In genomic region chr17:32596494-32596893, GRCm38 (mm10) we compare ENCODE assay signal across 30 mouse cellular contexts. TPM values are rescaled to one million over a fixed set of nuclear protein-coding genes. Genes with fewer than 3 reads are reported as not detected.
DNase-seq lines count a peak whose midpoint lies in the region; ATAC-seq and TF ChIP-seq lines count a peak whose summit lies in the region.
"Had no signal": no experiment of that assay in that cellular context is flagged by ENCODE, and none has a peak within 500 bp of the region (broad histone marks: within the 10 kb centered on the region; RNA-seq: fewer than 3 reads in every experiment).

No protein-coding gene starts in this region.

- no peaks in the 10 kb centered on the region for H3K79me2 ChIP-seq in CH12.LX (replicated peaks; ENCODE audit: control insufficient read depth, extremely low read depth, insufficient read depth, poor library complexity, severe bottlenecking)

- TF ChIP-seq POLR2A in CH12.LX (IDR thresholded peaks at IDR 0.05; ENCODE audit: low read depth, low read length), result peak; percentile 49

- 88% methylated on average over 18 of the region's 18 CpGs for WGBS in hindbrain, embryonic 10.5 days

- peak; percentile 58 for TF ChIP-seq EP300 in CH12.LX (IDR thresholded peaks at IDR 0.05; ENCODE audit: low read length)

- no peaks in the 10 kb centered on the region for H3K27me3 ChIP-seq in CH12.LX (replicated peaks)
- no peaks in the 10 kb centered on the region for H3K27me3 ChIP-seq in hindbrain, embryonic 10.5 days (ENCODE audit: insufficient read depth, poor library complexity, severe bottlenecking)
- H3K27me3 ChIP-seq: embryonic facial prominence, embryonic 12.5 days; forebrain, embryonic 13.5 days; forebrain, embryonic 15.5 days had no signal

- H3K4me1 ChIP-seq in CH12.LX (ENCODE audit: control insufficient read depth in 1 of 2, insufficient read depth in 2 of 2), result peaks cover 0 to 5% of the 10 kb centered on the region in 2 experiments; a peak in 2 of 4 replicates
- H3K4me1 ChIP-seq in hindbrain, embryonic 10.5 days (replicated peaks), result no peaks in the 10 kb centered on the region
- H3K4me1 ChIP-seq: embryonic facial prominence, embryonic 10.5 days; embryonic facial prominence, embryonic 12.5 days; forebrain, embryonic 13.5 days; forebrain, embryonic 15.5 days had no signal

- peaks cover 34% of the 10 kb centered on the region for H3K9me3 ChIP-seq in CH12.LX (replicated peaks; ENCODE audit: low read length)
- peaks cover 34% of the 10 kb centered on the region for H3K9me3 ChIP-seq in hindbrain, embryonic 10.5 days
- H3K9me3 ChIP-seq: embryonic facial prominence, embryonic 12.5 days; forebrain, embryonic 13.5 days; forebrain, embryonic 15.5 days had no signal

- in situ Hi-C loops in CH12.LX (cut with MboI; ENCODE audit: low pct_ligation_motif_present, low pct_unique_long_range_greater_than_20kb, low sequenced_read_pairs), result no loop called here

- peak overlapping the region; percentile 24; the same call in 1 of the 2 replicates for H3K27ac ChIP-seq in CH12.LX (ENCODE audit: insufficient read depth, low read depth)
- no peak overlapping the region for H3K27ac ChIP-seq in hindbrain, embryonic 10.5 days
- H3K27ac ChIP-seq: embryonic facial prominence, embryonic 10.5 days; embryonic facial prominence, embryonic 12.5 days; forebrain, embryonic 13.5 days; forebrain, embryonic 15.5 days had no signal

- H3K36me3 ChIP-seq in CH12.LX (replicated peaks in 1 of 2; ENCODE audit: control insufficient read depth in 1 of 2, insufficient read depth in 1 of 2, low read length in 1 of 2), result no peaks in the 10 kb centered on the region
- H3K36me3 ChIP-seq in hindbrain, embryonic 10.5 days, result no peaks in the 10 kb centered on the region
- H3K36me3 ChIP-seq: embryonic facial prominence, embryonic 10.5 days; embryonic facial prominence, embryonic 12.5 days; forebrain, embryonic 15.5 days had no signal

- peak overlapping the region; percentile 42; the same call in 1 of the 2 replicates for H3K4me2 ChIP-seq in CH12.LX (ENCODE audit: insufficient read depth, low read depth, poor library complexity, severe bottlenecking)
- H3K4me2 ChIP-seq: embryonic facial prominence, embryonic 12.5 days; forebrain, embryonic 13.5 days; forebrain, embryonic 15.5 days had no signal

- no peak for ATAC-seq in monocyte, adult 5-6 weeks (replicated peaks; ENCODE audit: insufficient number of reproducible peaks, low FRiP score, low TSS enrichment, poor library complexity, severe bottlenecking)
- ATAC-seq: CD4-positive, CD25-positive, alpha-beta regulatory T cell, adult 4 months; forebrain, embryonic 13.5 days; forebrain, embryonic 15.5 days; forebrain, postnatal 0 days; Patski had no signal

- TF ChIP-seq CTCF in CH12.LX (conservative IDR thresholded peaks at IDR 0.05 in 1 of 2, IDR thresholded peaks at IDR 0.05 in 1 of 2; ENCODE audit: low read depth in 2 of 2, low read length in 2 of 2), result no peak

- H3K4me3 ChIP-seq in CH12.LX (replicated peaks in 1 of 3; ENCODE audit: low read depth in 2 of 3, low read length in 2 of 3, poor library complexity in 1 of 3), result peak overlapping the region; percentile 22 to 48 (median 42)
- no peak overlapping the region for H3K4me3 ChIP-seq in hindbrain, embryonic 10.5 days
- H3K4me3 ChIP-seq: embryonic facial prominence, embryonic 10.5 days; embryonic facial prominence, embryonic 12.5 days; forebrain, embryonic 13.5 days; forebrain, embryonic 15.5 days had no signal

- TF ChIP-seq RAD21 in CH12.LX (IDR thresholded peaks at IDR 0.05; ENCODE audit: low read depth, low read length), result no peak; the same call in 1 of the 2 replicates

- dilution Hi-C loops in CH12.LX (cut with MboI; ENCODE audit: extremely low pct_ligation_motif_present, extremely low pct_unique_long_range_greater_than_20kb, low sequenced_read_pairs), result no loop called here

- DNase-seq in thymus, postnatal 0 days (ENCODE audit: low spot score), result peak; percentile 0
- DNase-seq in thymus, postnatal 36 days, result no peak
- DNase-seq in CH12.LX (ENCODE audit: extremely low read depth) (peak; percentile 78), MEL-GATA-1-ER (ENCODE audit: extremely low read depth, low read depth) (peak; percentile 56)
- no peak for DNase-seq in hindbrain, embryonic 10.5 days (ENCODE audit: low spot score)
- no peak for DNase-seq in urinary bladder, adult 18-20 months (ENCODE audit: low spot score in 2 of 2)
- DNase-seq: adrenal gland, adult 2 months; adrenal gland, postnatal 10 days; adrenal gland, postnatal 25 days; B cell, adult 2 months; cerebellum, adult 11 months; cerebellum, adult 18-20 months; cerebellum, adult 8-10 months; cerebellum, adult 9-11 months; cerebellum, postnatal 14 days; cerebellum, postnatal 36 days; embryo, embryonic 11 days; forebrain, postnatal 0 days had no signal

- H3K9ac ChIP-seq in CH12.LX (ENCODE audit: insufficient read depth, low read depth), result peak overlapping the region; percentile 10
- H3K9ac ChIP-seq: embryonic facial prominence, embryonic 12.5 days; forebrain, embryonic 13.5 days; forebrain, embryonic 15.5 days; forebrain, postnatal 0 days had no signal

TF ChIP-seq in CH12.LX, 34 proteins besides CTCF, POLR2A, EP300 and RAD21:
- 0 out of 2 replicates have a peak, but pooled peaks have one; percentile 11 for TF ChIP-seq MAX (IDR thresholded peaks at IDR 0.05; ENCODE audit: low read length)
- peak; percentile 95 for TF ChIP-seq BHLHE40 (IDR thresholded peaks at IDR 0.05; ENCODE audit: low read depth, low read length)
- peak; percentile 61; the same call in 1 of the 2 replicates for TF ChIP-seq RCOR1 (conservative IDR thresholded peaks at IDR 0.05; ENCODE audit: low read depth, low read length)
- TF ChIP-seq MYC (IDR thresholded peaks at IDR 0.05; ENCODE audit: low read depth, low read length), result 0 out of 2 replicates have a peak, but pooled peaks have one; percentile 38
- TF ChIP-seq HCFC1 (IDR thresholded peaks at IDR 0.05; ENCODE audit: low read depth, low read length), result peak; percentile 49; the same call in 1 of the 2 replicates
- 0 out of 2 replicates have a peak, but pooled peaks have one; percentile 35 for TF ChIP-seq ELF1 (IDR thresholded peaks at IDR 0.05; ENCODE audit: low read depth, low read length)
- TF ChIP-seq MEF2A (IDR thresholded peaks at IDR 0.05; ENCODE audit: borderline replicate concordance, low read depth, low read length), result peak; percentile 64; the same call in 1 of the 2 replicates
- peak; percentile 57; the same call in 1 of the 2 replicates for TF ChIP-seq E2F4 (IDR thresholded peaks at IDR 0.05; ENCODE audit: insufficient replicate concordance, low read depth, low read length)
- peak; percentile 74; the same call in 1 of the 2 replicates for TF ChIP-seq IRF4 (IDR thresholded peaks at IDR 0.05; ENCODE audit: low read depth, low read length)
- TF ChIP-seq KAT2A (IDR thresholded peaks at IDR 0.05; ENCODE audit: insufficient replicate concordance, low read length), result no peak
- TF ChIP-seq ETS1 (conservative IDR thresholded peaks at IDR 0.05; ENCODE audit: low read depth, low read length), result peak; percentile 81
- TF ChIP-seq SIN3A (IDR thresholded peaks at IDR 0.05; ENCODE audit: low read length), result 0 out of 2 replicates have a peak, but pooled peaks have one; percentile 70
- TF ChIP-seq USF2 (conservative IDR thresholded peaks at IDR 0.05; ENCODE audit: low read depth, low read length), result no peak
- no peak for TF ChIP-seq UBTF (IDR thresholded peaks at IDR 0.05; ENCODE audit: low read depth, low read length)

RNA-seq across cellular contexts. Expression of gene Cyp4f37, which starts 24.6 kb away (rescaled TPM):
- polyA plus RNA-seq in thymus, postnatal 0 days (2015; fragmentation: Nextera tagmentation; extraction: Ambion mirVana), result not detected in 2 replicates
- total RNA-seq in CH12.LX (2012; rRNA removed), result 0.34 TPM in 1 of 2 replicates, not detected in the other
- total RNA-seq in CH12.LX (2014; rRNA removed), result 0.16 and 0.28 TPM in 2 replicates
- 0.45 and 0.60 TPM in 2 replicates for polyA plus RNA-seq in CH12.LX (2012; ENCODE audit: insufficient read length, low read depth)
- not detected in 2 replicates for polyA plus RNA-seq in hindbrain, embryonic 10.5 days (2016; fragmentation: Nextera tagmentation; extraction: Ambion mirVana)
- total RNA-seq in monocyte, adult 5-6 weeks (2017), result 0.11 to 0.57 TPM (median 0.19 TPM) in 3 replicates
- total RNA-seq: adrenal gland, adult 2 months; adrenal gland, postnatal 10 days; adrenal gland, postnatal 25 days; adrenal gland, postnatal 4 days; common myeloid progenitor, adult 5-6 weeks; forebrain, postnatal 0 days had no signal
- polyA plus RNA-seq: adrenal gland, adult 2 months; brain, embryonic 14.5 days; CD4-positive, CD25-positive, alpha-beta regulatory T cell, adult 4 months; embryonic facial prominence, embryonic 10.5 days; embryonic facial prominence, embryonic 12.5 days; embryonic facial prominence, embryonic 14.5 days; forebrain, embryonic 11.5 days; forebrain, embryonic 13.5 days; forebrain, embryonic 15.5 days had no signal

Comparison
In these comparisons a context has a peak if more than half of its experiments do, and no peak if none do; other contexts are left out.
1. DNase-seq: peak in thymus, postnatal 0 days (single experiment), CH12.LX (single experiment) and MEL-GATA-1-ER (single experiment); none in thymus, postnatal 36 days (0 of 2), hindbrain, embryonic 10.5 days (single experiment) and urinary bladder, adult 18-20 months (0 of 2).